Mouse (Mus musculus) B cell, adult 62 days (primary cell): ENCODE results near the gene Skiv2l. TPM values are rescaled to one million over a fixed set of nuclear protein-coding genes. Genes with fewer than 3 reads are reported as not detected.

Experiments
- total RNA-seq: library from RNA; stranded (reverse); gene quantifications from 4 replicates; pipeline ENCODE4 v1.2.4, GENCODE M21; 2023

Gene Skiv2l
- 99.2 to 119 TPM (median 104 TPM) in 4 replicates for total RNA-seq

DNA sequence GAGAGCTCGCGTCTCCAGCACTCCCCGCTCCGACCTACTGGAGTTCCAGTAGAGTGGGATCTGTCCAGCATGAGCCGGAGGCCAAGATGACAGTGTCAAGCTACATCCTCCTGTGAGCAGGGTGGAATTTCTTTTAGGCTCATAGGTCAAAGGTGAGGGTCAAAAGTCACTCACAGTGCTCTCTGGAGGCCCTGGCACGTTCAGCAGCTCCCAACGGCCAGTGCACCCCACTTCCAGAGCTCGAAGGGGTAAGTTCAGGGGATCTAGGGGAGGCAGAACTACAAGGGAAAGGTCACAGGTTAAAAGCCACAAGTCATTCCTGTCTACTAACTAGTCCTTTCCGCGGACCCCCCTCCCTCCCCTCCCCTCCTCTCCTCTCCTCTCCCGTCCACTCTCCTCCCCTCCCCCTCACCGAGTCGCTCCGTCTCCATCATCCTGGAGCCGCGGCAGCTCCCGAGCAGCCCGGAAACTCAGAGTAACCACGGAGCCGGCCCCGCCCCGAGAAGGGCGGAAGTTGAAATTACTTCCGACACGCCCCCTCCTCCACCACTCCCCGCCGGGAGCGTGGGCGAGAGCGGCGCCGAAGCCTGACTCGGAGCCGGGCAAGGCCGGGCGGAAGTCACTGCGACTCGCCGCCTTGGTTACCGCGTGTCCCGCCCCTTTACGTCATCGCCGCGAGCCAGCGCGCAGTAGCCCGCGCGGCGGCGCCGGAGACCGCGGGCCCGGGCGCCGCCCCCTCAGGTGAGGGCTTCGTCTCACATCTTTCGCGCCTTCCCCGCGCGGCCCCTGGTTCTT lies at the start of gene Skiv2l, which contains the start of gene Nelfe:
Gene Skiv2l, minus strand, starts transcription at position 489 of the 795 bp plus-strand sequence.
Gene Nelfe, plus strand, starts transcription at position 670 of the 795 bp plus-strand sequence.

DNA sequence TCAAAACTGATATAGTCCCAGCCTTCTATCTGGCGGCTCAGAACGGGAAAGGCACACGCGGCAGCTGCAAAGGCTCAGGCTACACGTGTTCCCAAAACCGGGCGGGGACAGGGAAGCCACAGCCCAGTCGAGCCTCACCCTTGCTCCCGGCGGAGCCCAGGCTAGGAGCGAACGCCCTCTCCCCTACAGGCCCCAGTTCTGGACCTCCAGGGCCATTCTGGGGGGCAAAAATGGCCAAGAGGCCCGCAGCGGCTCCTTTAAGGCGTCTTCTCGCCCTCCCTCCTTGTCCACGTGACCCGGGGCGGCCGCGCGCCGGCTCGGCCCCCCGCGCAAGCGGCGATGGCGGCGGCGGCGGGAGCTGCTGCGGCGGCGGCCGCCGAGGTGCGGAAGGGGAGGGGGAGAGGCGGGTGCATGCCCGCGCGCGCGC lies 48.2 kb upstream of the Skiv2l start, which contains the start of the genes C2 and Ehmt2:
Gene C2, minus strand, starts transcription at position 106 of the 427 bp plus-strand sequence.
Gene Ehmt2, plus strand, starts transcription at position 310 of the 427 bp plus-strand sequence.

DNA sequence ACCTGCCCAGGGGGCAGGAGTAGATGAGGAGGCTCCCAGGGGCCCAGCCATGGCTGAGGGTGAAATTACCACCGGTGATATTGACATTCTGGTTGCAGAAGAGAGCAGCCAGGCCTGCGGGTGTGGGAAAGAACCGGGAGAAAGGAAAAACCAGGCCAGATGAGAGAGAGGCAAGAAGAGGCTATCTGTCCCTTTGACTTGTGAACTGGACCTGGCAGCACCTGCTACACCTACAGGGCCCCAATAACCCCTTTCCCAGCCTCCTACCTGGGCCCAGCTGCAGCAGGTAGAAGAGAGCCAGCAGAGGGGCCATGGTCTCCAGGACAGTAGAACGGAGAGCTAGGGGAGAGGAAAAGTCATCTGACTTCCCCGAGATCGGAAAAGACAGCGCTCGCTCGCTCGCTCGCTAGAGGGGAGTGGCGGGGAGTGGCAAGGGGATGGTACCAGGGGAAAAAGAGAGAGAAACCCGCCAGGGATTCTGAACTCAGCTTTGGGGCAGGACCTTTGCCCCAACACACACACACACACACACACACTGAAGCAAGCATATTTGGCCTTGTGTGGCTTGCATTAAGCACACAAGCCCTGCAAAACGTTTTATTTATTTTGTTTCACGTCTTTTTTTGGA lies 31.8 kb upstream of the Skiv2l start, which contains the start of gene Gm20547:
Gene Gm20547, minus strand, starts transcription at position 360 of the 628 bp plus-strand sequence.

DNA sequence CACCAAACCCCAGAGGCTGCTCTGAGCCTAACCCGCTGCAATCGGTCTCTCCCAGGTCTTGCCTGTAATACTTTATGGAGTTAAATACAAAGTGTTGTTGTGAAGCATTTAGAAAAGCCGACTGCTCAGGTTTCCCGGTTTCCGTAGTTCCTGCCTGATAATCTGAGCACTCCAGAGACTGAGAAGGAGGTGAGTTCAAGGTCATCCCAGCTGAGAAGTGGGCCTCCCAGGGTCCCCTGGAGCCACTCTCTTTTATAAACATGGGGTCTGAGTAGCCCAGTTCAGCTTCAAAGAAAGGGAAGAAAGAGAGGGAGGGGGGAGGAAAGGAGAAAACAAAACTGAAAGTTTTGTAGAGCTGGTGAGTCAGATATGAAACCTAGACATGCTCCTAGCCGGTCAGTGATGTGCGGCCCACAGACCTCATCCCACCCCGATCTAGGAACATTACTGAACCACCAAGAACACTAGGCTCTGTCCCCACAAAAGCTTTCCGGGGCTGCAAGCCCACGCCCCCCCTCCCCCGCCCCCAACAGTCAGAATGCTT lies 29.4 kb upstream of the Skiv2l start, which contains the start of gene Zbtb12:
Gene Zbtb12, plus strand, starts transcription at position 148 of the 544 bp plus-strand sequence.

DNA sequence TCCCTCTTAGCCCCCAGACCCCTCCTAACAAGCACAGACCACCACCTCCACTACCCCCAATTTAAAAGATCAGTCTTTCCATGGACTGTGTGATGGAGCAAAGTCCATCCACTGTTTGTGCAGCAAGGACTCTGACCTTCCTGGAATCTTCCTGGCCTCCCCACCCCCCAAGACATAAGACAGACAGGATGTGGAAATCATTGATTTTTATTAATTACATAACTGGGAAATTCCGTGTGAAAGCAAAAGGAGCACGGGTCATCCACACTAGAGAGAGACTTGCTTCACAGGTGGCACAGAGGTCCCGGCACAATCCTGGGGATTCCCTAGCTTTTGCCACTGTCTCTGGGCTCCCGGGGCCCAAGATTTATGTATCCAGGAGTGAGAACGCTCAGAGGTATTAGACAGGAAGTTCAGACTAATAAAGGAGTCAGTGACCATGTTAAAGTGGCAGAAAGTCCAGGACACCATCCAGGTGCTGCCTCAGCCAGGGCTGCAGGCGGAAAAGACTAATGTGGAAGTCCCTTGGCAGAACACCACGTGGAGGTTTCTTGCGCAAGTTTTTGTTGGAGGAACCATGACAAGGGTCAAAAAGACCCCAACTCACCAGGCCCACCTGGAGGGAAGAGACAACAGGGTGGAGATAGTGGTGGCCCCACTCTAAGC lies 12.5 kb upstream of the Skiv2l start, which contains the start of gene Cfb:
Gene Cfb, minus strand, starts transcription at position 103 of the 666 bp plus-strand sequence.

DNA sequence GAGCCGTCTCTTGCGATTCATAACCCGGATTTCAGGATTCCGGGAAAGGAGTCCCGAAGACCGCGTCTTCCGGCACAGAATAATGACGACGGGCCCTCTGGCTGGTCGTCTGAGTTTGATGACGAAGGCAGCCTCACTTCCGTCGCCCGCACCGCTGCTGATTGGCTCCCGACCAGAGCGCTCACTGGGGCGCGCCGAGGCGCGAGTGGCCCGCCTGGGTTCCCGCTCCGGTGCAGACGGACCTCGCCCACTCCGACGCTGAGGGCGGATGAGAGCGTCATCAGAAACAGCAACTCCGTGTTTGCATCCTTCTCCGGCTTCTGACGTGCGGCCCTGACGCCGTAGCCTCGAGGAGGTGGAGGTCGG lies 13.2 kb downstream of the Skiv2l start, which contains the start of the genes Stk19 and Dxo:
Gene Stk19, minus strand, starts transcription at position 90 of the 366 bp plus-strand sequence.
Gene Dxo, plus strand, starts transcription at position 164 of the 366 bp plus-strand sequence.

DNA sequence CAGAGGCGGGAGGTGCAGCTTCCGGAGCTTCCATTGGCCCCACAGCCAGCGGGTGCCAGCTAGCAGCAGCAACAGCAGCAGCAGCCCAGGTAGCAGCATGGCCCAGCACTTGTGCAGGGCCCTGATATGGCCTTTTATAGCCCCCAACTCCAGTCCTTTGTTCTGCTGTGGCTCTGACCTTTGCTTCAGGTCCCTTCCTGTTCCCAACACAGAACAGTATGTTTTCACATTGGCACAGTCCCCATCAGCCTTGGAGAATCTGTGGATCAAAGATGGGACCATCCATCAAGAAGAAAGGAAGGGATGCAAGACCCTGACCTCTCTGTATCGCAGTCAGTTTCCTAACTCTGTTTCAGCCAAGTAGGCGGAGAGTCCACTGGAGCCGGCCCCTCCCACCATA lies 45.7 kb downstream of the Skiv2l start, which contains the start of gene Cyp21a1:
Gene Cyp21a1, minus strand, starts transcription at position 261 of the 400 bp plus-strand sequence.

Other genes starting within 250 kb of the Skiv2l start
- 25.6 to 33.1 TPM (median 27.8 TPM) in 4 replicates for gene Rnf5, start 246.5 kb downstream of the Skiv2l start, total RNA-seq
- gene Agpat1, start 245.9 kb downstream of the Skiv2l start, total RNA-seq = 59.3 to 69.6 TPM (median 64.7 TPM) in 4 replicates
- not detected in 4 replicates for gene Egfl8, start 234.2 kb downstream of the Skiv2l start, total RNA-seq
- 2.5 to 3.9 TPM (median 3.0 TPM) in 4 replicates for gene Ppt2, start 221.7 kb downstream of the Skiv2l start, total RNA-seq
- gene Prrt1, start 220.7 kb downstream of the Skiv2l start, total RNA-seq = 0.38 TPM in 1 of 4 replicates, not detected in the others
- 2.2 to 6.7 TPM (median 3.2 TPM) in 4 replicates for gene Fkbpl, start 205.4 kb downstream of the Skiv2l start, total RNA-seq
- gene Atf6b, start 203.1 kb downstream of the Skiv2l start, total RNA-seq = 66.0 to 75.7 TPM (median 68.0 TPM) in 4 replicates
- 0.09 to 0.19 TPM (median 0.13 TPM) in 4 replicates for gene Tnxb, start 179.7 kb downstream of the Skiv2l start, total RNA-seq
- gene C4b, start 106.3 kb downstream of the Skiv2l start, total RNA-seq = 1.5 to 2.8 TPM (median 2.1 TPM) in 4 replicates
- gene Cyp21a1, start 45.6 kb downstream of the Skiv2l start, total RNA-seq = not detected in 4 replicates
- gene Stk19, start 13.3 kb downstream of the Skiv2l start, total RNA-seq = 70.2 to 78.8 TPM (median 74.6 TPM) in 4 replicates
- gene Dxo, start 13.2 kb downstream of the Skiv2l start, total RNA-seq = 83.3 to 87.2 TPM (median 86.2 TPM) in 4 replicates
- gene Nelfe, start 181 bp upstream of the Skiv2l start, total RNA-seq = 31.6 to 38.4 TPM (median 32.6 TPM) in 4 replicates
- 0.60 TPM in 1 of 4 replicates, not detected in the others for gene Cfb, start 12.3 kb upstream of the Skiv2l start, total RNA-seq
- 11.5 to 12.8 TPM (median 11.9 TPM) in 4 replicates for gene Zbtb12, start 29.3 kb upstream of the Skiv2l start, total RNA-seq
- not detected in 4 replicates for gene Gm20547, start 31.8 kb upstream of the Skiv2l start, total RNA-seq
- 1.6 to 3.1 TPM (median 3.1 TPM) in 4 replicates for gene C2, start 48.1 kb upstream of the Skiv2l start, total RNA-seq
- 145 to 166 TPM (median 150 TPM) in 4 replicates for gene Ehmt2, start 48.3 kb upstream of the Skiv2l start, total RNA-seq
- gene Slc44a4, start 64.3 kb upstream of the Skiv2l start, total RNA-seq = not detected in 4 replicates
- 91.5 to 104 TPM (median 98.0 TPM) in 4 replicates for gene Neu1, start 81.0 kb upstream of the Skiv2l start, total RNA-seq
- gene Hspa1b, start 109.0 kb upstream of the Skiv2l start, total RNA-seq = 143 to 677 TPM (median 225 TPM) in 4 replicates
- 1.1 TPM in 1 of 4 replicates, not detected in the others for gene Gm20481, start 119.7 kb upstream of the Skiv2l start, total RNA-seq
- gene Hspa1a, start 121.9 kb upstream of the Skiv2l start, total RNA-seq = 69.3 to 362 TPM (median 119 TPM) in 4 replicates
- gene Hspa1l, start 122.5 kb upstream of the Skiv2l start, total RNA-seq = 0.24 to 0.40 TPM in 2 of 4 replicates, not detected in the others
- gene Lsm2, start 131.7 kb upstream of the Skiv2l start, total RNA-seq = 27.8 to 35.0 TPM (median 28.9 TPM) in 4 replicates
- 237 to 278 TPM (median 258 TPM) in 4 replicates for gene Vars, start 150.8 kb upstream of the Skiv2l start, total RNA-seq
- 0.28 to 0.52 TPM (median 0.30 TPM) in 4 replicates for gene Vwa7, start 166.4 kb upstream of the Skiv2l start, total RNA-seq
- gene Sapcd1, start 177.8 kb upstream of the Skiv2l start, total RNA-seq = 3.0 to 6.4 TPM (median 4.1 TPM) in 4 replicates
- gene Msh5, start 196.5 kb upstream of the Skiv2l start, total RNA-seq = 8.7 to 15.9 TPM (median 11.2 TPM) in 4 replicates
- 185 to 195 TPM (median 191 TPM) in 4 replicates for gene Clic1, start 199.8 kb upstream of the Skiv2l start, total RNA-seq
- gene Ddah2, start 208.8 kb upstream of the Skiv2l start, total RNA-seq = 2.2 to 6.0 TPM (median 4.3 TPM) in 4 replicates
- gene Ly6g6c, start 215.2 kb upstream of the Skiv2l start, total RNA-seq = not detected in 4 replicates
- gene Mpig6b, start 216.0 kb upstream of the Skiv2l start, total RNA-seq = not detected in 4 replicates
- gene Ly6g6e, start 226.7 kb upstream of the Skiv2l start, total RNA-seq = not detected in 4 replicates
- gene Ly6g6d, start 227.9 kb upstream of the Skiv2l start, total RNA-seq = not detected in 4 replicates
- gene Ly6g6f, start 235.4 kb upstream of the Skiv2l start, total RNA-seq = not detected in 4 replicates
- 72.8 to 85.6 TPM (median 76.5 TPM) in 4 replicates for gene Abhd16a, start 239.1 kb upstream of the Skiv2l start, total RNA-seq